Mouse (Mus musculus) forebrain, embryonic 15.5 days (tissue): ENCODE results near the gene F830045P16Rik. TPM values are rescaled to one million over a fixed set of nuclear protein-coding genes. Genes with fewer than 3 reads are reported as not detected.

Experiments
- ATAC-seq: fragments of 200-750 bp; cut with Nextera tagmentation; replicated peaks from 2 replicates; pipeline ENCODE4 v1.8.0; 2017; ENCODE audit warnings: mild to moderate bottlenecking, moderate TSS enrichment, moderate library complexity
- H3K27ac ChIP-seq: fragments of 300-500 bp; sonication (generic); replicated peaks from 2 replicates; pipeline ENCODE4 v1.5.1; 2015; ENCODE audit warnings: mild to moderate bottlenecking, inconsistent platforms
- H3K27me3 ChIP-seq: fragments of 300-500 bp; sonication (generic); 2 replicates; pipeline ENCODE4 v1.6.1; 2015; ENCODE audit warnings: inconsistent platforms
- H3K36me3 ChIP-seq: fragments of 300-500 bp; sonication (generic); 2 replicates; pipeline ENCODE4 v1.6.1; 2015; ENCODE audit warnings: mild to moderate bottlenecking, inconsistent platforms
- H3K4me1 ChIP-seq: fragments of 300-500 bp; sonication (generic); 2 replicates; pipeline ENCODE4 v1.6.1; 2015; ENCODE audit warnings: inconsistent platforms
- H3K4me2 ChIP-seq: fragments of 300-500 bp; sonication (generic); replicated peaks from 2 replicates; pipeline ENCODE4 v1.6.1; 2015; ENCODE audit warnings: mild to moderate bottlenecking, inconsistent platforms
- H3K4me3 ChIP-seq: fragments of 300-500 bp; sonication (generic); 2 replicates; pipeline ENCODE4 v1.5.1; 2015; ENCODE audit warnings: mild to moderate bottlenecking, inconsistent platforms
- H3K9ac ChIP-seq: fragments of 300-500 bp; sonication (generic); replicated peaks from 2 replicates; pipeline ENCODE4 v1.6.1; 2015; ENCODE audit warnings: mild to moderate bottlenecking, inconsistent platforms
- H3K9me3 ChIP-seq: fragments of 300-500 bp; sonication (generic); 2 replicates; pipeline ENCODE4 v1.6.1; 2016; ENCODE audit warnings: inconsistent platforms
- WGBS: fragments of 180-500 bp; shearing (Covaris S2); methylation state at CpG from one replicate; pipeline ENCODE4 v1.1.7; 2015; ENCODE audit warnings: mixed read lengths; 5-methylcytosine and 5-hydroxymethylcytosine counted together
- polyA plus RNA-seq: library from polyadenylated mRNA; unstranded; fragments of >200 nt; fragmentation: Nextera tagmentation; extraction: Ambion mirVana; gene quantifications from 2 replicates; pipeline ENCODE4 v1.2.1, GENCODE M21; 2015

F830045P16Rik gene
- polyA plus RNA-seq, 1 experiment from 2014 or later, result not detected

DNA sequence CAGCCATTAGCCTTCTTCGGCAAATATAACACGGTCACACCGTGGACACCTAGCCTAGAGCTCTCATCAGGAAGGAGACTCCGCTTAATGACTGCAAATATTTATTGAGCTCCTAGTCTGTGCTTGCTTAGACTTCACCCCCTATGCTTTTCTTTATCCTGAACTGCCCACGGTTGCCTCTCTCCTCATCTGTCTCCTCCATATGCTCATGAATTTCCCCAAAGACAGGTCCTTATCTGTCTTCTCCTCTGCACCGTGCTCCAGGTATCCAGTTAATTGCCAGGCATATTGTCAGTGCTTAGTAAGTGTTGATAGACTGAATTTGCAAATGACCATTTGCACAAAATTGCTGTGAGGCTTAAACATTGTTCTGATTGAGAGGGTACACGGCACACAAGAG, 32.7 kb upstream of the F830045P16Rik start:
- no peaks in the 10 kb centered on the region for H3K9me3 ChIP-seq
- H3K4me2 ChIP-seq, result no peak overlapping the region
- H3K36me3 ChIP-seq, result no peaks in the 10 kb centered on the region
- H3K27ac ChIP-seq, result no peak overlapping the region
- 85% methylated on average over 7 of the region's 7 CpGs for WGBS
- no peaks in the 10 kb centered on the region for H3K27me3 ChIP-seq
- H3K4me1 ChIP-seq, result peaks cover 17% of the 10 kb centered on the region
- no peak overlapping the region for H3K4me3 ChIP-seq
- H3K9ac ChIP-seq, result no peak overlapping the region
- no peak for ATAC-seq

DNA sequence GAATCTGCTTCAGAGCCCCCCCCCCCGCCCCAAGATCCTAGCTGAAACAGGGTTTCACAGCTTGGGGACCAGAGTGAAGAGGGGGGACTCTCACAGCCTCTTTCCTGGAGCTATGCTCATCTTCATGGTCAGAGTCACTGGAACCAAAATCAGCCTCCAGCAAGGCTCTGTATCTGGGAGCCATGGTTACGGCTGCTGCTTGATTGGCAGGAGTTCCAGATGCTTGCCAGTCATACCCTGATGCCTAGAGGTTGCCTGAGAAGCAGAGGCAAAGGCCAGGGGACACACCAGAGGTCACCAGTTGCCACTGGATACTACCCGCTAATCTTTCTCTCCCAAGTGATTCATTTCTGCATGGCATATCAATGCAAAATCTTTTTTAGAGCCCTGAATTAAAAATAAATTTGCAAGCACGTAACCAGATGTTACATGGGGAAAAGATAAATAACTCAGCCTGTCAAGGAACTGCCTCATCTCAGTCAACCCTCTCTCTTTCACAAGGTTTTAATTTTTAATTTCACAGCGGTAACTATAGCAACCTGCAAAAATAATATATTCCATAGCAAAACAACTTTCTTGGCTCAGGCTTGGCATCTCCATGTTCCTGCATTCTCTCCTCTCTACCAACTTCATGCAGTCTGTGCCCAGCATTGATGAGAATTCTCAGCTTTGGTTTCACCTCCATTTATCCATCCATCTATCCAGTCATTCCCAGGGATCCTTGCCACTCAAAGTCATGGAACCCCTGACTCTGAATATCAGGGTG, 27.7 kb upstream of the F830045P16Rik start:
- peak; percentile 53 for ATAC-seq
- peak overlapping the region; percentile 66 for H3K27ac ChIP-seq
- 72% methylated on average over 5 of the region's 5 CpGs for WGBS

DNA sequence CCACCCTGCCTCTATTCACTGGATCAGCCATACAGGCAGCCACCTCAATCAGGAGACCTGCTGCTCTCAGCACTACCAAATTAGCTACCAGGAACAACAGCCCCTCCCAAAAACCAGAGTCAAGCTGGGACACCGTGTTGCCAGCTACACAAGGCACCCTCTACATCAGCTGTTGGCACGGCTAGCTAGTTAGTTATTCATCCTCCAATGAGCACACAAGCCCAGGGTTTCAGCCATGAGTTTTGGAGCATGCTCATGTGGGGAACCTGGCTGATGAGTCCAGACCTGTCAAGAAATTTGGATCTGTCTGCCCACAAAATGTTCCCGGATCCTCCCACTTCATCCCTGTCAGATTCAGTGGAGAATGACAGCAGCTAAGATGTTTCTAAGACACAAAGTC, 25.4 kb upstream of the F830045P16Rik start:
- H3K27me3 ChIP-seq, result no peaks in the 10 kb centered on the region
- H3K9me3 ChIP-seq, result no peaks in the 10 kb centered on the region
- H3K4me3 ChIP-seq, result no peak overlapping the region
- no peak overlapping the region for H3K4me2 ChIP-seq
- 47% methylated on average over 3 of the region's 3 CpGs for WGBS
- no peak overlapping the region for H3K27ac ChIP-seq
- H3K4me1 ChIP-seq, result peaks cover 12% of the 10 kb centered on the region; the same call in 1 of the 2 replicates
- ATAC-seq, result no peak
- H3K36me3 ChIP-seq, result no peaks in the 10 kb centered on the region
- H3K9ac ChIP-seq, result no peak overlapping the region

More for the DNA sequence above, 27.7 kb upstream of the F830045P16Rik start:
- no peaks in the 10 kb centered on the region for H3K27me3 ChIP-seq
- no peaks in the 10 kb centered on the region for H3K36me3 ChIP-seq
- H3K9me3 ChIP-seq, result no peaks in the 10 kb centered on the region
- H3K4me1 ChIP-seq, result peaks cover 12% of the 10 kb centered on the region; the same call in 1 of the 2 replicates
- no peak overlapping the region for H3K4me2 ChIP-seq
- H3K4me3 ChIP-seq, result no peak overlapping the region
- H3K9ac ChIP-seq, result no peak overlapping the region

DNA sequence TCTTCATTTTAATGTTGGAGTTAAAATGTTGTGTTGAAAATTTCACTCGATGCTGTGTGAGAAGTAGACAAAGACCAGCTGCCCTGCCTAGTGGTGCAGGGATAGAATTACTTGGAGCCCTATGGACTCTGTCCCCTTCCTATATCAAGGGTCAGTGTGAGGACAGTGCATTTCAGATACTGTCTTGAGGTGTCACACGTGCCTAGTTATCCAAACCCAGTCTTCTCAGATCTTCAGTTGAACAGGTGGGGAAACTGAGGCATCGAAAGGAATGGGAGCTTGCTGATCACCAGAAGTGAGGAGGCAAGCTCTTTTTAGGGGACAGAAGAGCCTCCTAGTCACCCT, 22.4 kb upstream of the F830045P16Rik start:
- Histone ChIP-seq H3K27ac (no peak overlapping the region), H3K4me2 (no peak overlapping the region), H3K4me3 (no peak overlapping the region), H3K27me3 (no peaks in the 10 kb centered on the region), H3K36me3 (no peaks in the 10 kb centered on the region), H3K4me1 (peaks cover 5% of the 10 kb centered on the region; the same call in 1 of the 2 replicates), H3K9ac (no peak overlapping the region), H3K9me3 (no peaks in the 10 kb centered on the region)
- 75% methylated on average over 3 of the region's 3 CpGs for WGBS
- ATAC-seq, result no peak

DNA sequence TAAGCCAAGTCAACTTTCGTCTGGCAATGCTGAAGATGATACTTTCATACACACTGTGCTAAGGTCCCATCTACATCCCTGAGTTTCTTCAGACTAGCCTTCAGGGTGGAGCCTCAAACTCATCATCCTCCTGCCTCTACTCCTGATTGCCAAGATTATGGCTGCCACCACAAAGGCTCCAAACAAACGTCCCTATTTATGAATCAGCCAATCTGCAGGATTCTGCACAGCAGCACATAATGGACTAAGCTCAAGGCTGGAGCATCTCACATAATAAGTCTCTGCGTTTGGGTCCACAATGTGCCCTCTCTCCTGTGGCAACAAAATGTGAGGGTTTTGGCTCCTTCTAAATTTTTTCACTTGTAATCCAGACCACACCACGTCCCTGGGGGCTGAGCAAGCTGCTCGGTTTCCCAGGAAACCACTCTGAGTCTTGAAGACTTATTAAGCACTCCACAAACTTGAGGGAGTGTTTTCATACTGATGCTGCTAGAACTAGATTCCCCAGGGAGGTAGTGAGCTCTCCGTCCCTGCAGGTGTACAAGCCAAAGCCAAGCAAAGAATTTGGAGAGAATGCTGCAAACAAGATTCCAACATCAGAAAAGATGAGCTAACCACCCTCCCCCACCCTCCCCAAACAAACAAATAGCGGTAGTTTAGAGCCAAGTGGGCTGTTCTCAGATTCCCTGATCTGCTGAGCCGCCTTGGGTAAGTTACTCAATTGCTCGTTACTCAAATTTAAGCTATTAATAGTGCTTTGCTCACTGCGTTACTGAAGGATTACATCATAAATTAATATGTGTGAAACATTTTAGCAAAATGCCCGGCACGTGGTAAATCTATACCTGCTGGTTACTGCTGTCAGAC, 21.8 kb upstream of the F830045P16Rik start:
- H3K27me3 ChIP-seq, result no peaks in the 10 kb centered on the region
- no peaks in the 10 kb centered on the region for H3K36me3 ChIP-seq
- no peaks in the 10 kb centered on the region for H3K9me3 ChIP-seq
- H3K4me3 ChIP-seq, result no peak overlapping the region
- whole genome bisulfite sequencing, result 40% methylated on average over 12 of the region's 12 CpGs
- no peak overlapping the region for H3K9ac ChIP-seq
- H3K27ac ChIP-seq, result no peak overlapping the region
- peaks cover 5% of the 10 kb centered on the region; the same call in 1 of the 2 replicates for H3K4me1 ChIP-seq
- H3K4me2 ChIP-seq, result no peak overlapping the region
- ATAC-seq, result no peak

DNA sequence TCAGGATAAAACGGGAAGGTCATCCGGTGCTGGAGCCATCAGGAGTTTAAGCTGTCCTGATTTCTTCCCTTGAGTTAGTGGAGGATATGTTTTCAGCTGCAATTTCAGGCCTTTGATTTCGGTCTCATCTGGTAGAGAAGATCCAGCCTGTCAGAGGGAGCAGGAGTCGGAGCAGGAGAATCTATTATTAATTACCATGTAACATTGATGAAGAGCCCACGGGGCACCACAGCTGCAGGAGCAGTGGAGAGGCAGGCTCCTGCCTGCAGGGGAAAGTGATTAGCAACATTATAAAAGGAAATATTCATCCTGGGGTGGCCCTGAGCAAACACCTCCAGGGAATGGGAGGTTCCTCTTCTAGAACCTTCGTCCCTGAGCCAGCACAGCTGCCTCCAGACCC, 19.7 kb upstream of the F830045P16Rik start:
- H3K9ac ChIP-seq, result no peak overlapping the region
- ATAC-seq, result no peak
- no peak overlapping the region for H3K4me2 ChIP-seq
- no peak overlapping the region for H3K4me3 ChIP-seq
- H3K27me3 ChIP-seq, result no peaks in the 10 kb centered on the region
- no peaks in the 10 kb centered on the region for H3K9me3 ChIP-seq
- H3K4me1 ChIP-seq, result no peaks in the 10 kb centered on the region
- WGBS, result 79% methylated on average over 6 of the region's 6 CpGs
- no peak overlapping the region for H3K27ac ChIP-seq
- no peaks in the 10 kb centered on the region for H3K36me3 ChIP-seq

DNA sequence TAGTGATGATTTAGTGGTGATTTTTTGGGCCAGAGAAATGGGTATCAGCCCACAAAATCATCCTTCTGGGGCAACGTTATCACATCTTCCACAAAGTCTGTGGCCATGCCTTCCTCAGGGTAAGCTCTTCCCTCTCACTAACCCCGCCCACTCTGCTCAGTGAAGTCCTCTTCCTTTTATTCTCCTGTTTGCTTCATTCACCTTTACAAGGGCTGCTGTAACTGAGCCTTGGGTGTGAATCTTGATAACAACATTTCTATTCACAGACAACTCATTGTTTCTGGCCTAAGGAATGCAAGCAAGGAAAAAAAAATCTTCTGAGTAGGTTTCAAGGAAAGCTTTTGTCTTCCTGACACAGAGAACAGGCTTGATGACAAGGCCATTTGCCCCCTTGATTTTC, 14.4 kb upstream of the F830045P16Rik start:
- no peak overlapping the region for H3K27ac ChIP-seq
- no peak overlapping the region for H3K4me3 ChIP-seq
- H3K27me3 ChIP-seq, result no peaks in the 10 kb centered on the region
- H3K36me3 ChIP-seq, result no peaks in the 10 kb centered on the region
- no peak for ATAC-seq
- H3K4me2 ChIP-seq, result no peak overlapping the region
- no peaks in the 10 kb centered on the region for H3K9me3 ChIP-seq
- WGBS, result 77% methylated on average over 2 of the region's 2 CpGs
- no peak overlapping the region for H3K9ac ChIP-seq
- H3K4me1 ChIP-seq, result no peaks in the 10 kb centered on the region

DNA sequence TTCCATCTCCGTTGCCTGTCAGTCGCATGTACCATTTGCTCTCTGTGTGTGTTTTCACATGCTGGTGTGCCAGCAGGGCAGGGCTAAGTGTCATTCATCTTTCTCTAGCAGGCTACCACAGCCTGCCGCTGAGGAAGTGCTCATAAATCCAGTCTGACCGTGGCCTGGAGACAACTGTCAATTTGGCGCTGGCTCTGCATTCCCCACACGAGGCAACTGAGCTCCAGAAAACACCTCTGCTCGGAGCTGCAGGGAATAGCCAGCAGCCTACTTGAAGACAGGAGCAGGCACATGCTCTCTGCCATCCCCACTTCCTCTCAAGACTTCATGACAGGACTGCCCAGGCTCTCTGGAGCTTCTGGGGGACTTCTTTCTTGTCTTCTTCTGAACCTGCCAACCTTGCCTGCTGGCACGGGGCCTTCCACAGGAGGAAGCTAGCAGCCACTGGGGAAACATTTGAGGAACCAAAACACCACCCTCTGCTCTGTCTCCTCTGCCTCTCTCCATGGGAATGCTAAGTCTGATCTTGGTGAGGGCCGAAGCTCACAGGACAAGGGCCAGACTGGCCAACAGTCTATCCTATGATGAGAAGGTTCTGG, 13.2 kb upstream of the F830045P16Rik start:
- Histone ChIP-seq H3K27me3 (no peaks in the 10 kb centered on the region), H3K27ac (no peak overlapping the region), H3K4me2 (no peak overlapping the region), H3K9ac (no peak overlapping the region), H3K4me3 (no peak overlapping the region), H3K36me3 (no peaks in the 10 kb centered on the region), H3K9me3 (no peaks in the 10 kb centered on the region), H3K4me1 (peaks cover 4% of the 10 kb centered on the region)
- no peak for ATAC-seq
- 76% methylated on average over 9 of the region's 9 CpGs for WGBS

DNA sequence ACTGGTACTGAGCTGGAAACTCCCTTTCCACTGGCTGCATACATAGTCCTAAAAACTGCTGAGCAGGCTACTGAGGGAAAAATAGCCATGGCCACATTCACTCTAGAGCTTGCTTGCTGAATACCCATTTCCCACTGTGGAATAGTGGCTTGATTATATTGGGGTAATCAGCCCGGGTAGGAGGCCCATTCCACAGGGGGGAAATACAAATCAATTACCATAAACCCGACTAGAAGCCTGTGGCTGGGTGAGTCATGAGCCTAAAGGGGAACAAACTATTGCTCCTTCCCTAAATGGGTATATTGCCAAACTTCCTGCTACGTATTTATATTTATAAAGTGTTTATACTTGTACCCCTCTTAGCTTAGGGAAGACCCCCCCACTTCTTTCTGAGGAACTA, 10.4 kb upstream of the F830045P16Rik start:
- H3K27me3 ChIP-seq, result no peaks in the 10 kb centered on the region
- no peak overlapping the region for H3K4me2 ChIP-seq
- WGBS, result 68% methylated on average over 3 of the region's 3 CpGs
- H3K27ac ChIP-seq, result no peak overlapping the region
- no peaks in the 10 kb centered on the region for H3K9me3 ChIP-seq
- H3K9ac ChIP-seq, result no peak overlapping the region
- H3K36me3 ChIP-seq, result no peaks in the 10 kb centered on the region
- ATAC-seq, result no peak
- H3K4me3 ChIP-seq, result no peak overlapping the region
- H3K4me1 ChIP-seq, result peaks cover 9% of the 10 kb centered on the region

DNA sequence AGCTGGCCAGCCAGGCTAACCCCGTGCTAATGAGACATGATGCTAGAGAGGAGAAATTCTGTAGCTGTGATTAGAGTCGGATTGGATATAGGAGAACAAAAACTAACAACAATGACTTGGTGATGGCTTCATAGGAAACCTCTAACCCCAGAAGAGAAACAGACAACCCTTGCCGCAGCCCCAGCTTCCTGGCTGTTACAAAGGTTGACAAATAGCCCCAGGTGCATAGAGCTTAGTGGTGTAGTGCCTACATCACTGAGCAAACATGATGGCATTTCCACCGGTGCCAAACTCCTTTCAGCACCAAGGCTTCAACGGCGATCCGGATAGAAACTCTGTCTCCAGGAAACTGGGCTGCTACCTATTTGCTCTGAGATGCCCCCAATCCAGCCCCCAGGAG, 9.2 kb upstream of the F830045P16Rik start:
- WGBS, result 74% methylated on average over 7 of the region's 7 CpGs
- Histone ChIP-seq H3K9me3 (no peaks in the 10 kb centered on the region), H3K36me3 (no peaks in the 10 kb centered on the region), H3K27me3 (no peaks in the 10 kb centered on the region), H3K4me1 (peaks cover 9% of the 10 kb centered on the region), H3K4me2 (no peak overlapping the region), H3K9ac (no peak overlapping the region), H3K4me3 (no peak overlapping the region), H3K27ac (peak overlapping the region; percentile 40; the same call in 1 of the 2 replicates)
- no peak for ATAC-seq

DNA sequence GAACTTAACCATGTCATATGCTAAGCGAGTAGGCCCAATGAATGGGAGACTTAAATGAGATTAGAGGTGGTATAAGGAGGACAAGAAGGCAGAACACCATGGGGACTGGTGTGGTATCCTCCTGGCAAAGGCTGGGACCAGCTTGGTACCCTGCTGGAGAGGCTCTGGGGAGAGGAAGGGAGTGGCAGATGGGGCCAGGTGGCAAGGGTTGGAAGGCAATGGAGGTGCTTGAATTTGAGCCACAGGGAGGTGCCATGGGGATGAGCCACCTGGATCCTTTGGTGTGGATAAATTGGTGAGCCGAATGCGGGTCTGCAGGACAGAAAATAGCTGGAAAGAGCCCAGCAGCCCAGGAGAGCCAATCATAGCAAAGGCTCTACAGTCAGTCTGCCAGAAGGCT, 8.5 kb upstream of the F830045P16Rik start:
- peak; percentile 60; the same call in 1 of the 2 replicates for ATAC-seq
- Histone ChIP-seq H3K4me3 (no peak overlapping the region), H3K27ac (peak overlapping the region; percentile 40), H3K36me3 (no peaks in the 10 kb centered on the region), H3K4me2 (no peak overlapping the region), H3K9me3 (no peaks in the 10 kb centered on the region), H3K9ac (no peak overlapping the region), H3K4me1 (peaks cover 9% of the 10 kb centered on the region), H3K27me3 (no peaks in the 10 kb centered on the region)
- 55% methylated on average over 3 of the region's 3 CpGs for WGBS

DNA sequence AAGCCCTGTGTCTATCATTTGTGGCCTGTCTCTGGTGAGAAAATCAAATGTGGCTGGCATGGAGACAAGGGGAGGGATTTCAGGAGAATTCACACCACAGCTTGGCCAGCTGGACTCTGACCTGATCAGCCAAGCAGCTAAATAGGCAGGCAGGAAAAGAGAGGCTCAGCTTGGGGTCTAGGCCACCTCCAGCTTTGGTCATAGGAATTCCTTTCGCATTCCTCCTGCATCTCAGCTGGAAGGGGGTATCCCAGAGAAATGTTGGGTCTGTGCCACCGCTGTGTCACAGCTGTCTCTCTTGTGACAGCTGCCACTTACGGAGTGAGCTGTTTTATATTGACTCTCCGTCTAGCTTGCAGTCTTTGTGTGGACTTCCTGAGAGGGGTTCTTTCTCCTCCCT, 8.0 kb upstream of the F830045P16Rik start:
- 23% methylated on average over 4 of the region's 4 CpGs for WGBS
- Histone ChIP-seq H3K27me3 (no peaks in the 10 kb centered on the region), H3K27ac (peak overlapping the region; percentile 40), H3K4me1 (peaks cover 9% of the 10 kb centered on the region), H3K9me3 (no peaks in the 10 kb centered on the region), H3K36me3 (no peaks in the 10 kb centered on the region), H3K4me2 (no peak overlapping the region), H3K9ac (no peak overlapping the region), H3K4me3 (no peak overlapping the region)
- ATAC-seq, result 0 out of 2 replicates have a peak, but pooled peaks have one; percentile 41
